Mouse (Mus musculus) midbrain, embryonic 13.5 days (tissue): ENCODE results near the gene 4930579F01Rik. TPM values are rescaled to one million over a fixed set of nuclear protein-coding genes. Genes with fewer than 3 reads are reported as not detected.

Experiments
- ATAC-seq: fragments of 200-750 bp; cut with Nextera tagmentation; 2 replicates; pipeline ENCODE4 v1.8.0; 2017; ENCODE audit warnings: mild to moderate bottlenecking, moderate TSS enrichment, moderate library complexity
- H3K27ac ChIP-seq: fragments of 300-500 bp; sonication (generic); 2 replicates; pipeline ENCODE4 v1.5.1; 2015; ENCODE audit warnings: inconsistent platforms, mild to moderate bottlenecking, moderate library complexity
- H3K27me3 ChIP-seq: fragments of 300-500 bp; sonication (generic); 2 replicates; pipeline ENCODE4 v1.6.1; 2015; ENCODE audit warnings: mild to moderate bottlenecking, inconsistent platforms
- H3K36me3 ChIP-seq: fragments of 300-500 bp; sonication (generic); 2 replicates; pipeline ENCODE4 v1.6.1; 2015; ENCODE audit warnings: mild to moderate bottlenecking, inconsistent platforms
- H3K4me1 ChIP-seq: fragments of 300-500 bp; sonication (generic); replicated peaks from 2 replicates; pipeline ENCODE4 v1.6.1; 2015; ENCODE audit warnings: inconsistent platforms
- H3K4me2 ChIP-seq: fragments of 300-500 bp; sonication (generic); replicated peaks from 2 replicates; pipeline ENCODE4 v1.6.1; 2015; ENCODE audit warnings: moderate library complexity, mild to moderate bottlenecking, inconsistent platforms
- H3K4me3 ChIP-seq: fragments of 300-500 bp; sonication (generic); replicated peaks from 2 replicates; pipeline ENCODE4 v1.5.1; 2015; ENCODE audit warnings: mild to moderate bottlenecking, inconsistent platforms
- H3K9ac ChIP-seq: fragments of 300-500 bp; sonication (generic); replicated peaks from 2 replicates; pipeline ENCODE4 v1.6.1; 2015; ENCODE audit warnings: mild to moderate bottlenecking, inconsistent platforms
- H3K9me3 ChIP-seq: fragments of 300-500 bp; sonication (generic); 2 replicates; pipeline ENCODE4 v1.6.1; 2016; ENCODE audit warnings: mild to moderate bottlenecking, inconsistent platforms
- WGBS: fragments of 180-500 bp; shearing (Covaris S2); methylation state at CpG from one replicate; pipeline ENCODE4 v1.1.7; 2015; 5-methylcytosine and 5-hydroxymethylcytosine counted together
- polyA plus RNA-seq: library from polyadenylated mRNA; unstranded; fragments of >200 nt; fragmentation: Nextera tagmentation; extraction: Ambion mirVana; gene quantifications from 2 replicates; pipeline ENCODE4 v1.2.1, GENCODE M21; 2015

The 4930579F01Rik gene
- polyA plus RNA-seq, 1 experiment from 2014 or later = not detected

DNA sequence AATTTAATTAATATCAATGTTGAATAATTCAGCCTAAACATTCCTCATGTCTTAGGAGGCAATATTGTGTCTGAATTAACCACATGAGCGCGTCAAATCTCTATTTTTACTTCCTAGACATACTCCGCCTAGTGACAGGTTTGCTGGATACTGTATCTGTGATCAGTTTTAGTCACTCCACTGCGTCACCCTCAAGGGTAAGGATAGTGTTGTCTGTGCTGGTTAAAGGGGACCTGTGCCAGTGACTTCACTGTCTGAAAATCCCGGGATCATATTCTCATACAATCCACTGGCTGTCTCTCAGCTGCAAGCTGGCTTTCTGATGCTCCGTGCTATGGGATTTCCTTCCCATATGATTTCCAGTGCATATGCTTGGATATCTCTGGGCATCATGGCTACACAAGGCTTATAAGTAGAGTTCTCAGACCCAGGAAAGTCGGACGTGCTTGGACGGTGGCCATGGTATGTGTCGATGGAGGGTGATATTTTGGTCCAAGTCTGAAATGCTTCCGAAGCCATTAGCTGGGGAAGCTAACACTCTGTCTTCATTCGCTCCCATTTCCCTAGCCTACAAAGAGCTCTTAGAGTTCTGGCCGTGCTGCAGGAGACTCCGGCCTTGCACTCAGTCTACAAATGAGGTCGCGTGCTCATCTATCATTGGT is 74.0 kb downstream of the 4930579F01Rik start:
- no peak overlapping the region for H3K27ac ChIP-seq
- no peak overlapping the region for H3K4me3 ChIP-seq
- no peaks in the 10 kb centered on the region for H3K27me3 ChIP-seq
- 96% methylated on average over 16 of the region's 16 CpGs for WGBS
- H3K36me3 ChIP-seq = no peaks in the 10 kb centered on the region
- H3K9me3 ChIP-seq = no peaks in the 10 kb centered on the region
- H3K4me2 ChIP-seq = no peak overlapping the region
- H3K4me1 ChIP-seq = no peaks in the 10 kb centered on the region
- no peak overlapping the region for H3K9ac ChIP-seq
- ATAC-seq = no peak

DNA sequence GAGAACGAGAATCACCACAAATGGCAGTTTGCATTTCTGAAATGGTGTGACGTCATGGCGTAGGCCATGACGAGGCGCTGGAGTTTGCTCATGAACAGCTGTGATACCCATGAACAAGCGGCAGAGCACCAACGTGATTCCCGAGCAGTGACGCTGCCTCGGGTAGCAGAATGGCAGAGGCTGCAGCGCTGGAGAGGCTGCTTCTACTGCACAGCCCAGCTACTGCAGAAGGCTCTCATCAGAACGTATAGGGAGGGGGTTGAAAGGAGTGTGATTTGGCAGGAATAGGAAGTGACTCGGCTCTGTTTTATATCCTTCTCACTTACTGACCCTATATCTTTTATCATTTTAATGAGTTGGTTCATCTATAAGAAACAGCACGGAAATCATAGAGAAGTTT is 74.8 kb downstream of the 4930579F01Rik start:
- Histone ChIP-seq H3K4me2 (no peak overlapping the region), H3K27ac (no peak overlapping the region), H3K9ac (no peak overlapping the region), H3K4me3 (no peak overlapping the region), H3K36me3 (no peaks in the 10 kb centered on the region), H3K27me3 (no peaks in the 10 kb centered on the region), H3K9me3 (no peaks in the 10 kb centered on the region), H3K4me1 (no peaks in the 10 kb centered on the region)
- no peak for ATAC-seq
- WGBS = 87% methylated on average over 14 of the region's 14 CpGs

DNA sequence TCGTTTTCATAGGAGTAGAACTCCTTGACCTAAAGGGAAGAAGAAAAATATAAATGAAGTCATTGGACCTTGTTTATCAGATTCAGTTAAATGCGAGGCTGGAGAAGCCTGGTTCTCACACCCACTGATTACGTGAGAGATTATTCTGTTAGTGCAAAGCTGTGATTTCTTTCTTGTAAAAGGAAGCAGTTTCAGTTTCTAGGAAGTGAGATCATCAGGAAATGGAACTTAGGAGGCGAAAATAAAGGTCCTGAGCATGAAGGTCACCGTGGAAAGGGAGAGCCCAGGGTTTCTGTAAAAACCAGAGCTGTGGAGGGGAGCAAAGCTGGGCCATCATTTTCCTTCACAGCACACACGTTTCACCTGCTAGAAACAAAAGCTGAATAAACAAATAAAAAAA is 75.2 kb downstream of the 4930579F01Rik start:
- Histone ChIP-seq H3K4me1 (no peaks in the 10 kb centered on the region), H3K36me3 (no peaks in the 10 kb centered on the region), H3K9ac (no peak overlapping the region), H3K4me2 (no peak overlapping the region), H3K27me3 (no peaks in the 10 kb centered on the region), H3K27ac (no peak overlapping the region), H3K4me3 (no peak overlapping the region), H3K9me3 (no peaks in the 10 kb centered on the region)
- 79% methylated on average over 6 of the region's 6 CpGs for WGBS
- no peak for ATAC-seq

DNA sequence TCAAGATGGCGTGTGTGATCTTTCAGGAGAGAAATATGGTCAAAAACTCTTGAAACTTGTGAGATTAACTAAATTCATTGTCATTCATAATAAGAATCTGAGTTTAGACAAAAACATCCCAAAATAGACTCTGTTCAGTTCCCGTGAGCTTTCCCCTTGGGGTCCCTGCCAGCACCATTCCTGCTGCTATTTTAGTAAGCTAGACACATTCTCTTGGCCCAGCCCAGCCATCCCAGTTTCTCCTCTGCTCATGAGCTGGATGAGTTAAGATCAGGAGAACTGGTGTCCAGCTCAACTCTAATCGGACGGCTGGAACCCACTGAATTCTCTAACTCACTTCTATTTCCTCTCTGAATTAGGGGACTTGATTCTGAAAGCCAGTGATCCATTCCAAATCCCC is 76.8 kb downstream of the 4930579F01Rik start:
- Histone ChIP-seq H3K4me1 (no peaks in the 10 kb centered on the region), H3K9me3 (no peaks in the 10 kb centered on the region), H3K4me3 (no peak overlapping the region), H3K27me3 (no peaks in the 10 kb centered on the region), H3K27ac (no peak overlapping the region), H3K4me2 (no peak overlapping the region), H3K9ac (no peak overlapping the region), H3K36me3 (no peaks in the 10 kb centered on the region)
- no peak for ATAC-seq
- 91% methylated on average over 4 of the region's 4 CpGs for WGBS

DNA sequence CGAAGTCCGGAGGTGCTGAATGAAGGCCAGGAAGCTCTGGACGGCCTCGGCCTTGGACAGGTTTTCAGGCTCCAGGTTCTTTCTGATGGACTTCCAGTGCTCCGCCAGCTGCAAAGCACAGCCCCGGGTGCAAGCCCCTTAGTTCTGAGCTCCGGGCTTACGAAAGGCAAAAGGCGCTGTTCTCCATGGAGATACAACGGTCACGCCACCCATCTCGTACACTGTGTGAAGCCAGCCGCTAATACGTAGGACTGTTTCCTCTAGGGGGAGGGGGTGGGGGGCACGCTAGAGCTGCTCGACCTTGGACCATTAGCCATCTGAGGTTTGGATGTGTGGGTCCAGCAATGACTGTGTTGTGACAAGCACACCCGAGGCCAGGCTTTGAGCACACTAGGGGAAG is 79.5 kb downstream of the 4930579F01Rik start:
- no peaks in the 10 kb centered on the region for H3K27me3 ChIP-seq
- H3K4me1 ChIP-seq = no peaks in the 10 kb centered on the region
- 90% methylated on average over 17 of the region's 17 CpGs for WGBS
- ATAC-seq = no peak
- H3K9ac ChIP-seq = no peak overlapping the region
- H3K27ac ChIP-seq = no peak overlapping the region
- no peak overlapping the region for H3K4me2 ChIP-seq
- peaks cover 3% of the 10 kb centered on the region; the same call in 1 of the 2 replicates for H3K36me3 ChIP-seq
- H3K4me3 ChIP-seq = no peak overlapping the region
- H3K9me3 ChIP-seq = no peaks in the 10 kb centered on the region

Other genes with a start within 250 kb of the 4930579F01Rik start
- 0.67 and 1.2 TPM in 2 replicates for gene Dapp1, start 212.3 kb downstream of the 4930579F01Rik start, polyA plus RNA-seq
- gene 1110002E22Rik, start 128.8 kb downstream of the 4930579F01Rik start, polyA plus RNA-seq = 0.03 and 0.05 TPM in 2 replicates
- not detected in 2 replicates for gene Gm5105, start 126.4 kb downstream of the 4930579F01Rik start, polyA plus RNA-seq
- 8.9 and 9.3 TPM in 2 replicates for gene Trmt10a, start 50.4 kb downstream of the 4930579F01Rik start, polyA plus RNA-seq
- 10.3 and 11.9 TPM in 2 replicates for gene Mttp, start 48.9 kb downstream of the 4930579F01Rik start, polyA plus RNA-seq
- gene Adh7, start 23.9 kb upstream of the 4930579F01Rik start, polyA plus RNA-seq = 0.46 and 0.66 TPM in 2 replicates
- gene Adh1, start 67.2 kb upstream of the 4930579F01Rik start, polyA plus RNA-seq = 0.81 and 0.97 TPM in 2 replicates
- gene Adh6a, start 119.5 kb upstream of the 4930579F01Rik start, polyA plus RNA-seq = not detected in 2 replicates
- 0.17 and 0.40 TPM in 2 replicates for gene Adh6b, start 147.9 kb upstream of the 4930579F01Rik start, polyA plus RNA-seq
- gene Adh4, start 221.6 kb upstream of the 4930579F01Rik start, polyA plus RNA-seq = not detected in 2 replicates
- gene Adh5, start 249.3 kb upstream of the 4930579F01Rik start, polyA plus RNA-seq = 243 and 250 TPM in 2 replicates